Mouse (Mus musculus) cortical plate, adult 2 months (tissue): ENCODE measurements around the gene Adgra1.

Experiments used
- CTCF ChIP-seq: fragments of 200-500 bp; IDR thresholded peaks from 2 replicates; pipeline ENCODE4 v1.5.1; 2011; ENCODE audit warnings: mild to moderate bottlenecking, control low read depth, low read length; ENCODE audit not compliant: insufficient read depth; ENCODE audit errors: extremely low read depth
- POLR2A ChIP-seq: fragments of 200-500 bp; IDR thresholded peaks from 2 replicates; pipeline ENCODE4 v1.6.1; 2011; ENCODE audit warnings: mild to moderate bottlenecking, low read length, control low read depth; ENCODE audit not compliant: insufficient read depth; ENCODE audit errors: extremely low read depth

GRCm38 (mm10) chr7:139910204-139910835 lies 76.3 kb downstream of the Adgra1 start:
- no peak for TF ChIP-seq POLR2A
- TF ChIP-seq CTCF: no peak
